Mouse (Mus musculus): ENCODE measurements around the gene Adh5. TPM values are rescaled to one million over a fixed set of nuclear protein-coding genes. Genes with fewer than 3 reads are reported as not detected.
"Not testable (repeated sequence)": the region's sequence is repeated elsewhere in the genome, so short reads cannot be mapped to it uniquely, and the experiment has no call there.

The Adh5 gene
- polyA plus RNA-seq, 1 experiment from 2014 or later, result 256 TPM

- Histone ChIP-seq H3K9me3 (replicated peaks) (no peaks in the 10 kb centered on the region), H3K4me3 (no peak overlapping the region), H3K4me1 (no peaks in the 10 kb centered on the region), H3K36me3 (peaks cover 96% of the 10 kb centered on the region), H3K27ac (no peak overlapping the region), H3K27me3 (ENCODE audit: low read depth, poor library complexity, severe bottlenecking) (no peaks in the 10 kb centered on the region)
- DNase-seq (ENCODE audit: low spot score), result no peak
- WGBS, result 77% methylated on average over 16 of the region's 16 CpGs
Measured at GRCm38 (mm10) chr3:138464573-138465147, 21.8 kb downstream of the Adh5 start.

GRCm38 (mm10) chr3:138466656-138467055 lies 23.8 kb downstream of the Adh5 start:
- H3K27ac ChIP-seq; DNase-seq (ENCODE audit: low spot score); H3K4me1 ChIP-seq; H3K4me3 ChIP-seq; H3K9me3 ChIP-seq (replicated peaks); H3K27me3 ChIP-seq (ENCODE audit: low read depth, poor library complexity, severe bottlenecking): not testable (repeated sequence)
- 100% methylated on average over 1 of the region's 1 CpGs for WGBS
- H3K36me3 ChIP-seq, result peaks cover 96% of the 10 kb centered on the region

- Histone ChIP-seq H3K27me3 (ENCODE audit: low read depth, poor library complexity, severe bottlenecking) (no peaks in the 10 kb centered on the region), H3K9me3 (replicated peaks) (no peaks in the 10 kb centered on the region), H3K4me3 (no peak overlapping the region), H3K4me1 (no peaks in the 10 kb centered on the region), H3K36me3 (peaks cover 95% of the 10 kb centered on the region), H3K27ac (no peak overlapping the region)
- 89% methylated on average over 3 of the region's 3 CpGs for WGBS
- DNase-seq (ENCODE audit: low spot score), result no peak
Measured at GRCm38 (mm10) chr3:138471066-138471465, 28.2 kb downstream of the Adh5 start.

- H3K36me3 ChIP-seq, result peaks cover 82% of the 10 kb centered on the region
- DNase-seq (ENCODE audit: low spot score), result no peak
- no peaks in the 10 kb centered on the region for H3K27me3 ChIP-seq (ENCODE audit: low read depth, poor library complexity, severe bottlenecking)
- H3K27ac ChIP-seq, result no peak overlapping the region
- WGBS, result 98% methylated on average over 8 of the region's 8 CpGs
- no peaks in the 10 kb centered on the region for H3K9me3 ChIP-seq (replicated peaks)
- H3K4me1 ChIP-seq, result no peaks in the 10 kb centered on the region
- H3K4me3 ChIP-seq, result no peak overlapping the region
Measured at GRCm38 (mm10) chr3:138479489-138479888, 36.6 kb downstream of the Adh5 start.

- 86% methylated on average over 14 of the region's 14 CpGs for WGBS
- DNase-seq (ENCODE audit: low spot score), result no peak
- H3K36me3 ChIP-seq, result peaks cover 89% of the 10 kb centered on the region
Measured at GRCm38 (mm10) chr3:138481526-138482284, 38.8 kb downstream of the Adh5 start.

GRCm38 (mm10) chr3:138483240-138483639 lies 40.3 kb downstream of the Adh5 start:
- 92% methylated on average over 2 of the region's 2 CpGs for WGBS
- H3K36me3 ChIP-seq, result peaks cover 86% of the 10 kb centered on the region

More at GRCm38 (mm10) chr3:138481526-138482284, 38.8 kb downstream of the Adh5 start:
- H3K4me1 ChIP-seq, result no peaks in the 10 kb centered on the region
- no peak overlapping the region for H3K27ac ChIP-seq
- no peaks in the 10 kb centered on the region for H3K27me3 ChIP-seq (ENCODE audit: low read depth, poor library complexity, severe bottlenecking)
- H3K9me3 ChIP-seq (replicated peaks), result no peaks in the 10 kb centered on the region
- no peak overlapping the region for H3K4me3 ChIP-seq

GRCm38 (mm10) chr3:138488584-138489326 lies 45.9 kb downstream of the Adh5 start:
- DNase-seq (ENCODE audit: low spot score), result peak; percentile 35
- H3K27ac ChIP-seq, result peak overlapping the region; percentile 94
- peaks cover 36% of the 10 kb centered on the region for H3K36me3 ChIP-seq
- no peaks in the 10 kb centered on the region for H3K9me3 ChIP-seq (replicated peaks)
- H3K27me3 ChIP-seq (ENCODE audit: low read depth, poor library complexity, severe bottlenecking), result no peaks in the 10 kb centered on the region
- H3K4me1 ChIP-seq, result peaks cover 9% of the 10 kb centered on the region
- WGBS, result under 1% methylated on average over 59 of the region's 61 CpGs
- peak overlapping the region; percentile 92 for H3K4me3 ChIP-seq

More at GRCm38 (mm10) chr3:138483240-138483639, 40.3 kb downstream of the Adh5 start:
- Histone ChIP-seq H3K27me3 (ENCODE audit: low read depth, poor library complexity, severe bottlenecking) (no peaks in the 10 kb centered on the region), H3K4me1 (peaks cover 7% of the 10 kb centered on the region), H3K4me3 (no peak overlapping the region), H3K9me3 (replicated peaks) (no peaks in the 10 kb centered on the region), H3K27ac (no peak overlapping the region)
- DNase-seq (ENCODE audit: low spot score), result no peak

- Histone ChIP-seq H3K27me3 (ENCODE audit: low read depth, poor library complexity, severe bottlenecking) (no peaks in the 10 kb centered on the region), H3K4me1 (peaks cover 9% of the 10 kb centered on the region), H3K36me3 (peaks cover 28% of the 10 kb centered on the region), H3K9me3 (replicated peaks) (no peaks in the 10 kb centered on the region), H3K4me3 (peak within 1 kb of the TSS; percentile 92), H3K27ac (peak within 1 kb of the TSS; percentile 94)
- WGBS, result under 1% methylated on average over 27 of the region's 65 CpGs
- peak; percentile 100 for DNase-seq (ENCODE audit: low spot score)
Measured at GRCm38 (mm10) chr3:138489327-138490033, 46.6 kb downstream of the Adh5 start, which contains the start of gene Metap1. Metap1 (minus strand) TSS chr3:138489515.

GRCm38 (mm10) chr3:138490034-138490337 lies 47.1 kb downstream of the Adh5 start:
- Histone ChIP-seq H3K4me3 (peak overlapping the region; percentile 92), H3K4me1 (peaks cover 9% of the 10 kb centered on the region), H3K9me3 (replicated peaks) (no peaks in the 10 kb centered on the region), H3K27ac (peak overlapping the region; percentile 94), H3K36me3 (peaks cover 23% of the 10 kb centered on the region), H3K27me3 (ENCODE audit: low read depth, poor library complexity, severe bottlenecking) (no peaks in the 10 kb centered on the region)
- 32% methylated on average over 6 of the region's 6 CpGs for WGBS
- no peak for DNase-seq (ENCODE audit: low spot score)

- 86% methylated on average over 3 of the region's 3 CpGs for WGBS
- H3K27ac ChIP-seq, result no peak overlapping the region
- no peak overlapping the region for H3K4me3 ChIP-seq
- no peaks in the 10 kb centered on the region for H3K27me3 ChIP-seq (ENCODE audit: low read depth, poor library complexity, severe bottlenecking)
- H3K36me3 ChIP-seq, result no peaks in the 10 kb centered on the region
- no peaks in the 10 kb centered on the region for H3K4me1 ChIP-seq
- no peak for DNase-seq (ENCODE audit: low spot score)
- H3K9me3 ChIP-seq (replicated peaks), result no peaks in the 10 kb centered on the region
Measured at GRCm38 (mm10) chr3:138493668-138494067, 50.8 kb downstream of the Adh5 start.

GRCm38 (mm10) chr3:138494565-138494964 lies 51.7 kb downstream of the Adh5 start:
- no peak overlapping the region for H3K4me3 ChIP-seq
- WGBS, result 50% methylated on average over 1 of the region's 1 CpGs

GRCm38 (mm10) chr3:138495166-138496145 lies 52.6 kb downstream of the Adh5 start:
- H3K4me1 ChIP-seq, result 0 out of 2 replicates have a peak, but pooled peaks cover 4% of the 10 kb centered on the region
- no peaks in the 10 kb centered on the region for H3K27me3 ChIP-seq (ENCODE audit: low read depth, poor library complexity, severe bottlenecking)
- no peak for DNase-seq (ENCODE audit: low spot score)
- no peak overlapping the region for H3K4me3 ChIP-seq
- 88% methylated on average over 11 of the region's 11 CpGs for WGBS
- H3K36me3 ChIP-seq, result no peaks in the 10 kb centered on the region
- no peak overlapping the region for H3K27ac ChIP-seq
- H3K9me3 ChIP-seq (replicated peaks), result no peaks in the 10 kb centered on the region

More at GRCm38 (mm10) chr3:138494565-138494964, 51.7 kb downstream of the Adh5 start:
- Histone ChIP-seq H3K36me3 (no peaks in the 10 kb centered on the region), H3K9me3 (replicated peaks) (no peaks in the 10 kb centered on the region), H3K27me3 (ENCODE audit: low read depth, poor library complexity, severe bottlenecking) (no peaks in the 10 kb centered on the region), H3K27ac (no peak overlapping the region), H3K4me1 (no peaks in the 10 kb centered on the region)
- no peak for DNase-seq (ENCODE audit: low spot score)
